Mouse (Mus musculus): ENCODE data around the gene Gm36210.

Gm36210 gene

GRCm38 (mm10) chr7:4906466-4906950 is at the start of gene Gm36210:
TSS of gene Gm36210 (minus strand) at chr7:4906516.
- no peak for DNase-seq

- no peak for DNase-seq
These were observed 47.6 kb upstream of the Gm36210 start for GRCm38 (mm10) chr7:4953815-4954445.

- DNase-seq = no peak
These were observed 44.4 kb upstream of the Gm36210 start for GRCm38 (mm10) chr7:4950561-4951342.

- no peak for DNase-seq
These were observed 42.1 kb upstream of the Gm36210 start for GRCm38 (mm10) chr7:4948386-4948785.

GRCm38 (mm10) chr7:4947855-4948254 is 41.5 kb upstream of the Gm36210 start:
- DNase-seq = no peak

- DNase-seq = peak; percentile 92
These were observed 37.0 kb upstream of the Gm36210 start for GRCm38 (mm10) chr7:4943223-4943815.

- DNase-seq = no peak
These were observed 36.4 kb upstream of the Gm36210 start for GRCm38 (mm10) chr7:4942673-4943072.

- DNase-seq = peak; percentile 70
These were observed 33.8 kb upstream of the Gm36210 start for GRCm38 (mm10) chr7:4940068-4940479.

GRCm38 (mm10) chr7:4938456-4938855 is 32.1 kb upstream of the Gm36210 start:
- no peak for DNase-seq

- DNase-seq = no peak
These were observed 31.1 kb upstream of the Gm36210 start for GRCm38 (mm10) chr7:4937392-4937791.

- DNase-seq = no peak
These were observed 30.5 kb upstream of the Gm36210 start for GRCm38 (mm10) chr7:4936832-4937231.

GRCm38 (mm10) chr7:4934160-4934914 is 28.0 kb upstream of the Gm36210 start:
- no peak for DNase-seq

GRCm38 (mm10) chr7:4933103-4933502 is 26.8 kb upstream of the Gm36210 start:
- no peak for DNase-seq

- DNase-seq = no peak
These were observed 22.0 kb upstream of the Gm36210 start for GRCm38 (mm10) chr7:4928323-4928722.

GRCm38 (mm10) chr7:4927711-4928110 is 21.4 kb upstream of the Gm36210 start:
- no peak for DNase-seq

- DNase-seq = no peak
These were observed 20.5 kb upstream of the Gm36210 start for GRCm38 (mm10) chr7:4926849-4927248.

GRCm38 (mm10) chr7:4925441-4926381 is 19.4 kb upstream of the Gm36210 start, which contains the start of gene Ssc5d:
TSS of gene Ssc5d (plus strand) at chr7:4925785.
- DNase-seq = no peak

GRCm38 (mm10) chr7:4924891-4925301 is 18.6 kb upstream of the Gm36210 start:
- DNase-seq = peak; percentile 55

- no peak for DNase-seq
These were observed 18.2 kb upstream of the Gm36210 start for GRCm38 (mm10) chr7:4924483-4924882.

GRCm38 (mm10) chr7:4923586-4924364 is 17.5 kb upstream of the Gm36210 start:
- peak; percentile 67 for DNase-seq

Measured in right cerebral cortex, adult 18-20 months (tissue).